Mouse (Mus musculus) heart, postnatal 0 days (tissue): Measurements from ENCODE around the gene Pde11a. TPM values are rescaled to one million over a fixed set of nuclear protein-coding genes. Genes with fewer than 3 reads are reported as not detected.
A peak's percentile ranks its signal among the peaks of the same experiment; 100 is the strongest.

Source experiments
- ATAC-seq: fragments of 200-750 bp; cut with Nextera tagmentation; 2 replicates; pipeline ENCODE4 v1.8.0; 2017; ENCODE audit warnings: low read depth, moderate number of reproducible peaks, moderate library complexity; ENCODE audit not compliant: insufficient read depth
- DNase-seq: peaks from one replicate; pipeline ENCODE4 v3.0.0-alpha.2; 2016; ENCODE audit warnings: low spot score
- H3K27ac ChIP-seq: fragments of 300-500 bp; sonication (generic); 2 replicates; pipeline ENCODE4 v1.5.1; 2014; ENCODE audit warnings: low read depth, mild to moderate bottlenecking
- H3K27me3 ChIP-seq: fragments of 300-500 bp; sonication (generic); 2 replicates; pipeline ENCODE4 v1.6.1; 2014; ENCODE audit warnings: low read length, mixed read lengths; ENCODE audit not compliant: control insufficient read depth, insufficient read depth
- H3K36me3 ChIP-seq: fragments of 300-500 bp; sonication (generic); replicated peaks from 2 replicates; pipeline ENCODE4 v1.6.1; 2014; ENCODE audit warnings: low read length, mixed read lengths; ENCODE audit not compliant: control insufficient read depth, insufficient read depth
- H3K4me1 ChIP-seq: fragments of 300-500 bp; sonication (generic); 2 replicates; pipeline ENCODE4 v1.6.1; 2014; ENCODE audit warnings: antibody characterized with exemption; ENCODE audit not compliant: control insufficient read depth, insufficient read depth
- H3K4me2 ChIP-seq: fragments of 300-500 bp; sonication (generic); 2 replicates; pipeline ENCODE4 v1.6.1; 2014; ENCODE audit warnings: low read depth, mild to moderate bottlenecking, low read length, moderate library complexity
- H3K4me3 ChIP-seq: fragments of 300-500 bp; sonication (generic); 2 replicates; pipeline ENCODE4 v1.5.1; 2014; ENCODE audit warnings: low read depth, low read length
- H3K9ac ChIP-seq: fragments of 300-500 bp; sonication (generic); replicated peaks from 2 replicates; pipeline ENCODE4 v1.6.1; 2014; ENCODE audit warnings: low read depth, low read length, mixed read lengths
- H3K9me3 ChIP-seq: fragments of 300-500 bp; sonication (generic); replicated peaks from 2 replicates; pipeline ENCODE4 v1.6.1; 2016; ENCODE audit warnings: low read length; ENCODE audit not compliant: control insufficient read depth
- CTCF ChIP-seq: IDR thresholded peaks from 2 replicates; pipeline ENCODE4 v1.5.1; 2016; ENCODE audit warnings: antibody characterized with exemption, control low read depth, low read depth
- EP300 ChIP-seq: IDR thresholded peaks from 2 replicates; pipeline ENCODE4 v1.6.1; 2016; ENCODE audit warnings: antibody characterized with exemption, low read depth
- WGBS: fragments of 180-500 bp; shearing (Covaris S2); extraction: QIAGEN DNeasy Blood & Tissue Kit; methylation state at CpG from one replicate; pipeline ENCODE4 v1.1.7; 2014; 5-methylcytosine and 5-hydroxymethylcytosine counted together
- polyA plus RNA-seq: library from polyadenylated mRNA; unstranded; fragments of >200 nt; fragmentation: Nextera tagmentation; extraction: Ambion mirVana; gene quantifications from 2 replicates; pipeline ENCODE4 v1.2.1, GENCODE M21; 2015
- total RNA-seq: library from RNA; depleted of rRNA; stranded (reverse); fragments of >200 nt; gene quantifications from 2 replicates; pipeline ENCODE4 v1.2.3, GENCODE M21; 2014; ENCODE audit warnings: low replicate concordance; rRNA removed

The Pde11a gene
- total RNA-seq (not detected in 2 replicates), polyA plus RNA-seq (0.05 TPM in 2 replicates)

DNA sequence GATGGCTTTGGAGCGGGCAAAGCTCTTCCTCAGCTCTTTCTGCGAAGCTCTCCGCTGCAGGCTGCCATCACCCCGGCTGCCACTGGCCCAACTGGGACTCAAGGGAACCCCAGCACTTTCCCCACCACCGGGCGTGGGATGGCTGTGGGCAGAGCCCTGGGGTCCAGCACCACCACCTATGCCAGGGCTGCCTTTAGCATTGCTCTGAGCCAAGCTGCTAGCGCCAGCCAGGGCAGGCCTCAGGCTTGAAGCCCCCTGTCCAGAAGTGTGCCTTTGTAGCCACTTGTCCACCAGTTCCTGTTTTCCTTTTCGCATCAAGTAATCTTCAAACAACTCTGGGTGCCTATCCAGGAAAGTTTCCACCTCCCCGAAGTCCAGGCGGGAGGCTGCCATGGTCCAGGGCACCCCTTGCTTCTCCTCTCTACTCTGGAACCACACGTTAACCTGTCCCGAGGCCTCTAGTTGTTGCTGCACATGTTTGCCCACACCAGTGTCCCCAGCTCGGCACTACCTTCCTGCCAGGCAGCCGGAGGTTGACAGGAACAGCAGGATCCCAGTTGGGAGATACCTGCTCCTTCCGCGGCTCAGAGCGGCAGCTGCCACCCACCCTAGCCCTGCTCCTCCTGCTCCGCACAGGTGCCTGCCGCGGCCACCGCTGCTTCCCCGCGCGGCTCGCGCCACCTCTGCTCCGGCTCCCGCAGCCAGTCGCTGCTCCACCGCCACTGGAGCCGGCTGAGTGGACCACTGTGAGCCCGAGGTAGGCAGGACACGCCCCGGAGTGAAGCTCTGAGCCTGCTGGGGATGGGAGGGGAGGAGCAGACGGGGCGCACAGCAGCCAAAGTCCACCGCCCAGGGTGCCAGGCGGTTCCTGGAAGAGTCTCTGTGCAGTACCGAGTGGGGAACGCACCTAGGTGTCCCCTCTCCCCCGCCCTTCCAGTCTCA, at the start of gene Pde11a:
Pde11a (minus strand) TSS at position 560 of the 942 bp plus-strand sequence.
- 21% methylated on average over 32 of the region's 41 CpGs for WGBS
- ATAC-seq (peak; percentile 57; the same call in 1 of the 2 replicates), DNase-seq (no peak)
- H3K4me1 ChIP-seq, result no peaks in the 10 kb centered on the region
- H3K27ac ChIP-seq, result no peak within 1 kb of the TSS
- H3K9me3 ChIP-seq, result no peaks in the 10 kb centered on the region
- peaks cover 14% of the 10 kb centered on the region; the same call in 1 of the 2 replicates for H3K27me3 ChIP-seq
- H3K9ac ChIP-seq, result no peak within 1 kb of the TSS
- H3K36me3 ChIP-seq, result no peaks in the 10 kb centered on the region
- H3K4me3 ChIP-seq, result peak within 1 kb of the TSS; percentile 39
- TF ChIP-seq CTCF (no peak), EP300 (no peak)
- H3K4me2 ChIP-seq, result peak within 1 kb of the TSS; percentile 69

DNA sequence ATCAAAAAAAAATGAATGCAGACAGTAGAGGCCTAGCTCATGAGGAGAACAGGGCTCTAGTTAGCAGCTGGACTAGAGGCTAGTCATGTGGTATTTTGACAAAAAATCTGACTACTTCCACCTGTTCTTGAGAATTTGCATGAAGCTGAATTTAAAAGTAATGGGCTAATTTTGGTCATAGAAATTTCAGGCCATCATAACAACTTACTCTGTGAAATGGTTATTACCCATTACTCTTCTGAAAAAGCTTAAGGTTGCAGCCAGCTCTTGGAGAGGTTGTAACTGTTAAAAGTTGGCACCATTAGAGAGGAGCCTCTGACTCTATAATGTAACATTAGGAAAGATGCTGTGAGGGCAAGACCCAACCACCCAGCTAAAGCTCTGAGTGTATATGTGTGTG, 48.0 kb upstream of the Pde11a start:
- H3K4me3 ChIP-seq, result no peak overlapping the region
- no peaks in the 10 kb centered on the region for H3K4me1 ChIP-seq
- TF ChIP-seq CTCF (no peak), EP300 (no peak)
- ATAC-seq (no peak), DNase-seq (no peak)
- H3K9me3 ChIP-seq, result no peaks in the 10 kb centered on the region
- H3K36me3 ChIP-seq, result peaks cover 43% of the 10 kb centered on the region
- H3K9ac ChIP-seq, result no peak overlapping the region
- H3K4me2 ChIP-seq, result no peak overlapping the region
- no peak overlapping the region for H3K27ac ChIP-seq
- no peaks in the 10 kb centered on the region for H3K27me3 ChIP-seq

DNA sequence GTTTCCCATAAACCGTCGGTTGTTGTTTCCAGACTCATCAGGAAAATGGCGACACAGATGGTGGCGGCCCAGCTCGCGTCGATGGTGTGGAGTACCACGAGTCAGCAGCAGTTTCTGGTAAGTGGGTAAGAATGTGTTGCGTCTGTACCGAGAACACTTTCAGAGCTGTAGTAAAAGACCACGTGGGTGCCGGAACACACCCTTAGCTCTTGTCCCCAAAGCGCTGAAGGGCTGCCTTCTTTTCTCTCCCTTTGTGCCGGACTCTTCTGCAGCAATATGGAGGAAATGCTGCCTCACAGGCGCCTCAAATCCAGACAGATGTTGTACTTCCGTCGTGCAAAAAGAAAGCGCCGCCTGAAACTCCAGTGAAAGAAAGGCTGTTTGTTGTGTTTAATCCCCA, 40.1 kb upstream of the Pde11a start:
- no peak for ATAC-seq
- Histone ChIP-seq H3K36me3 (peaks cover 88% of the 10 kb centered on the region), H3K9ac (no peak overlapping the region), H3K4me2 (no peak overlapping the region), H3K27me3 (no peaks in the 10 kb centered on the region), H3K9me3 (no peaks in the 10 kb centered on the region), H3K27ac (no peak overlapping the region), H3K4me1 (no peaks in the 10 kb centered on the region), H3K4me3 (no peak overlapping the region)
- 93% methylated on average over 19 of the region's 19 CpGs for WGBS
- DNase-seq, result no peak
- TF ChIP-seq CTCF (no peak), EP300 (no peak)

DNA sequence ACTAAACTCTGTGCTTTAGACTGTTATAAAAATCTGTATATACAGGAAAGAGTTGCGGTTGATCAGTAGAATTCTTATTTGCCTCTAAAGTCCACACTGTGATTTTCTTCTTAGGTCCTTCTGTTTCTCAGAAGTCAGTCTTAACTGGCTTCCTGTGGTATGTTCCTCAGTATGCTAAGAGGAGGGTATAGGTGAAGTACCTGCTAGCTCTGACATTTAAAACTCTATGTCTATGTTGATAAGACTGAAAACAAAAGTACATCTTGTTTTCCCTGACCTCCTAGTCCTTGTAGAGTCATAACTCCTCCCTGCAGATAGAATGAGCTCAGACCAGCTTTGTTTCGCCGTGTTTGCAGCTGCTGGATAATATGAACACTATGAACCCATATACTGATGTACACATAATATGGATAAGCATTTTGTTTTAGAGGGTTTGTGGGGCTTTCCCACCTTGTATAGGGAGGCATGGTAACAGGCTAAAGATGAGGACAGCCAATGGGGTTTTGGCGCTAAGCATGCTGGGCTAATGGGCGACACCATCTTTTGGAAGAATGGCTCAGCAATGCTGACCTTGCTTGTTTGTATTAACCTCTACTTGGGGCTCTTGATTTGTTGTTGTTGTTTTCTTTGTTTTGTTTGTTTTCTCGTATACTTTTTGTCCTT, 36.1 kb upstream of the Pde11a start:
- 87% methylated on average over 6 of the region's 6 CpGs for WGBS
- Histone ChIP-seq H3K4me2 (no peak overlapping the region), H3K27ac (no peak overlapping the region), H3K27me3 (no peaks in the 10 kb centered on the region), H3K9ac (no peak overlapping the region), H3K4me1 (peaks cover 14% of the 10 kb centered on the region), H3K36me3 (peaks cover 59% of the 10 kb centered on the region), H3K9me3 (no peaks in the 10 kb centered on the region), H3K4me3 (no peak overlapping the region)
- no peak for DNase-seq
- TF ChIP-seq CTCF (no peak), EP300 (no peak)
- ATAC-seq, result no peak

DNA sequence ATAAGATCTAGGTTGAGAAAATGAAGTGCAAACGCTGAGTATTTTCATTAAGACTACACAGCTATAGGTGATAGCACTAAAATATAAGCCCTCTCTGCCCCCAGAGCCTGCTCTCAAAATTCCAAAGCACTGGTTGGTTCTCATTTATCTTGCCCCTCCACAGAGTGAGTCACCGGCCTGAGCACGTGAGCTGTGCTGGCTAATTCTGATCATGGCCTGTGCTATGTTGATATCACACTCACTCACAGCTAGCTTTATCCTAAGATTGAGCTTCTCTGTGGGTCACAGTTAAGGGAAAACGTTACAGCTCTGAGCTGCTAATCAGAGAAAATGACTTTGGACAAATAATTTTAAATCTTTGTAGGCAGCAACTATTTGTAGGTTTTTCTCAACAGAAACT, 33.7 kb upstream of the Pde11a start:
- H3K4me1 ChIP-seq, result peaks cover 14% of the 10 kb centered on the region
- H3K9ac ChIP-seq, result no peak overlapping the region
- DNase-seq (peak; percentile 77), ATAC-seq (peak; percentile 87)
- H3K27me3 ChIP-seq, result no peaks in the 10 kb centered on the region
- 26% methylated on average over 4 of the region's 4 CpGs for WGBS
- peak overlapping the region; percentile 90 for H3K4me2 ChIP-seq
- H3K4me3 ChIP-seq, result no peak overlapping the region
- TF ChIP-seq CTCF (no peak), EP300 (no peak)
- peaks cover 36% of the 10 kb centered on the region for H3K36me3 ChIP-seq
- H3K9me3 ChIP-seq, result no peaks in the 10 kb centered on the region
- peak overlapping the region; percentile 77 for H3K27ac ChIP-seq
